9 mouse cellular contexts compared by ENCODE assay signal in the genomic region with DNA sequence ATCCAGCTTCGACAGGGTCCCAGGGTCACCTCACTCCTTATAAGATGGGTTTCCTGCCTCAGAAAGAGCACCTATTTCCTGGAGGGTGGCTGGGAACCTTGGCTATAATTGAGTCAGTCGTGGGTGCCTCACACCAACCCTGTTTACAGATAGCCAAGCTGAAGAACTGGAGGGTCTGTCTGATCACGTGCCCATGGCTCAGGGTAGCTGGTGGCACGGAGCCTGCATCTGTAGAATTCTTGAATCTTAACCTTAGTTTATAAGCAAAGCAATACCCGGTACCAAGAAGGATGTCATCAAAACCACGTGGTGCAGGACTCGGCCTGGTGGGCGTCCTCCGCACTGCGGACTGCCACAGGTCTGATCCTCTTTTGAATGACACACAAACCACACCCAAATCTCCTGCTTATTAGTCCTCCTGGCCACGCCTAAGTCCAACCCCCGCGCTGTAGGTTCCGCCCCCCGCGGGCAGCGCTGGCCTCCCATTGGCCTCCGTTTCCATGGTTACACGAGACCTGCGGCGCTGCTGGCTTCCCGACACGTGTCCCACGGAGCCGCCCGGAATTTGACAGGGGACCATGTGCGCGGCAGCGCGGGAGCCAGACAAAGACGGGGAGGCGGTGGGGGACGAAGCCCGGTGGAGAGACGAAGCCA. TPM values are rescaled to one million over a fixed set of nuclear protein-coding genes. Genes with fewer than 3 reads are reported as not detected.
DNase-seq lines count a peak whose midpoint lies in the region; TF ChIP-seq lines count a peak whose summit lies in the region.
"Had no signal": no experiment of that assay in that cellular context is flagged by ENCODE, and none has a peak within 500 bp of the region (broad histone marks: within the 10 kb centered on the region; RNA-seq: fewer than 3 reads in every experiment).

No protein-coding gene starts in this region.

- intact Hi-C loops in left cerebral cortex, adult 2 months (cut with DNase I) = no loop called here

- peak; percentile 81 to 84 for DNase-seq in adrenal gland, adult 18-20 months (ENCODE audit: low spot score in 2 of 2)
- peak; percentile 99 for DNase-seq in embryo, embryonic 10 days (ENCODE audit: low spot score)
- peak; percentile 79 for DNase-seq in gastrocnemius, postnatal 10 days
- DNase-seq in hindlimb bud, embryonic 11.5 days (ENCODE audit: extremely low spot score, low read depth, low spot score) = peak; percentile 73
- DNase-seq in left cerebral cortex, adult 2 months (ENCODE audit: extremely low spot score in 1 of 2, low spot score in 2 of 2) = peak; percentile 88 to 91
- DNase-seq in lung, postnatal 4 days = peak; percentile 91 to 95
- DNase-seq in retina, postnatal 1 day = peak; percentile 98
- DNase-seq in thymus, postnatal 36 days = peak; percentile 55 to 71

- peak overlapping the region; percentile 52 for H3K27ac ChIP-seq in left cerebral cortex, adult 2 months
- H3K27ac ChIP-seq: macrophage had no signal

- TF ChIP-seq CTCF in left cerebral cortex, adult 2 months (IDR thresholded peaks at IDR 0.05) = no peak; the same call in 1 of the 2 replicates

- peak overlapping the region; percentile 27 for H3K4me3 ChIP-seq in left cerebral cortex, adult 2 months

RNA-seq across cellular contexts. Expression of a gene that starts 49.9 kb away (rescaled TPM):
- total RNA-seq in adrenal gland, adult 18-20 months (2021) = under 1 TPM in 1 of 2 experiments, not detected in 1; 0.51 TPM
- total RNA-seq in gastrocnemius, postnatal 10 days (2021) = 1 to 10 TPM; 5.3 to 5.9 TPM
- total RNA-seq in left cerebral cortex, adult 2 months (2021) = 1 to 10 TPM; 2.8 to 5.7 TPM

Comparison
In these comparisons a context has a peak if more than half of its experiments do, and no peak if none do; other contexts are left out.
1. Peak in every context shown above with its lines: DNase-seq, H3K4me3 ChIP-seq and H3K27ac ChIP-seq.